Mouse (Mus musculus) duodenum, adult 2 months (tissue): ENCODE measurements around the gene Slain2. TPM values are rescaled to one million over a fixed set of nuclear protein-coding genes. Genes with fewer than 3 reads are reported as not detected.

Source experiments
- polyA plus RNA-seq: library from polyadenylated mRNA; depleted of rRNA; stranded (reverse); fragments of >200 nt; gene quantifications from 2 replicates; pipeline ENCODE4 v1.2.3, GENCODE M21; 2012; ENCODE audit warnings: low replicate concordance; rRNA removed

Slain2 gene
- polyA plus RNA-seq = 9.6 and 12.1 TPM in 2 replicates

GRCm38 (mm10) chr5:72913648-72914557 is at the start of gene Slain2:
Gene Slain2 (plus strand): TSS chr5:72914304.

GRCm38 (mm10) chr5:72868091-72868875 is 45.8 kb upstream of the Slain2 start, which contains the start of gene Tec:
Gene Tec (minus strand): TSS chr5:72868483.

GRCm38 (mm10) chr5:72974602-72975001 is 60.5 kb downstream of the Slain2 start, which contains the start of gene Gm10135:
Gene Gm10135 (minus strand): TSS chr5:72974702.

GRCm38 (mm10) chr5:73006784-73007581 is 92.9 kb downstream of the Slain2 start, which contains the start of gene Slc10a4:
Gene Slc10a4 (plus strand): TSS chr5:73006883.

Other genes starting within 250 kb of the Slain2 start
- 0.14 and 0.15 TPM in 2 replicates for gene Txk, start 161.5 kb upstream of the Slain2 start, polyA plus RNA-seq
- gene Tec, start 45.8 kb upstream of the Slain2 start, polyA plus RNA-seq = 1.4 and 3.3 TPM in 2 replicates
- gene Gm10135, start 60.4 kb downstream of the Slain2 start, polyA plus RNA-seq = not detected in 2 replicates
- gene Slc10a4, start 92.6 kb downstream of the Slain2 start, polyA plus RNA-seq = 1.5 and 1.7 TPM in 2 replicates